Mouse (Mus musculus) 3T3-L1 (cell line): ENCODE measurements around the gene Ndfip2.
A peak's percentile ranks its signal among the peaks of the same experiment; 100 is the strongest.

ENCODE experiments used
- DNase-seq: peaks from one replicate; pipeline ENCODE4 v3.0.0-alpha.2; 2015; ENCODE audit warnings: low read depth, low spot score

Gene Ndfip2

GRCm38 (mm10) chr14:105258379-105259034, at the start of gene Ndfip2:
Gene Ndfip2, plus strand, starts transcription at chr14:105258573.
- peak; percentile 70 for DNase-seq

- DNase-seq, result no peak
These were observed 38.6 kb upstream of the Ndfip2 start for GRCm38 (mm10) chr14:105219525-105220376.

DNA sequence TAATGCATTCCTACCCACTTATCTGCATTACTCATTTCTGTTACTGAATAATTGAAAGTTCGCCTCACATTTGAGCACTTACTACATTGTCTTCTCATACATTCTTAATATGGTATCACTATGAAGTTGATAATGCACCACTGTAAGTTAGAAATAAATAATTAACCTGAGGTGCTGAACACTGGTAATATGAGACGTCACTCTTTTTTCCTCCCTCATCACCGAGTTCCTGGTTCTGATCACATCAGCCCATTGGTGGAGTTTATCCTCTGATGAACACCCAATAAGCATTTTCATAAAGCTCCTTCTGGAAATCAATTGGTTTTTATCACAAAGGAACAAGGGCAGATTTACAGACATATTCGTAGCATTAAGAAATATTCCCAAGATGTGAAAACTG, 36.1 kb upstream of the Ndfip2 start:
- DNase-seq, result no peak

- no peak for DNase-seq
These were observed 32.6 kb upstream of the Ndfip2 start for GRCm38 (mm10) chr14:105225790-105226189.

DNA sequence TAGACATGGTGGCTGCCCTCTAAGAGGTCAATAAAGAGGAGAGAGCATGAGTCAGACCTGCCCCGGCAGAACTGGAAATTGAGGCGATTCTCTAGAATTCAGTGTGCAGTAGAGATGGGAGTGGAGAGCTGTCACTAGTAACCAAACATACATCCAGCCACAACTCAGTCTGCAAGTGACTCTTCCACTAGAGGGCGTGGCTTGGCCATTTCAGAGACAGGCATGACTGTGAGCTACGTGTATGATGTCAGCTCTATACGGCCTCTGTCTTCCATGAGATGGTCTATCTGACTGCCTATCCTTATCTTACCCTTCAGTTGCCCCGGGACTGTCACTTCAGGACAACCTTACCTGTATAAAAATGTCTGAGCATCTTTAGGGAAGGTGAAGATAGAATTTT, 26.0 kb upstream of the Ndfip2 start:
- peak; percentile 63 for DNase-seq

DNA sequence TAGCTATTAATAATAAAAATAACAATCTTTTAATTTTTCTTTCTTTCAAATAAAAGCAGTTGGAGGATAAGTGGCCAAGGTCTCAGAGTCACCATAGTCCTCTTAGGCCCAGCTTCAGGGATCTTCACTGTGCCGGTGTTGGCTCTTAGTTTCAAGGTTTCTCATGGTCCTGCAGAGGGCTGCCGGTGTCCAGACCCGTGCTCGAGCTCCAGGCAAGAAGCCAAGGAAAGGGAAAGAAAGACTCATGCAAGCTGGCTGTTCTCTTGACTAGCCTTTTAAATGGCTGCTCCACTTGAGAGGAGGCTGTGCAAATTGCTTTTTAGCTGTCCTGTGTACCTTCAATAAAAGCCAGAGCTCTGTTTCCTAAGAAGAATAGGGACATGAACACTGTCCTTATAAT, 21.8 kb upstream of the Ndfip2 start:
- peak; percentile 34 for DNase-seq

GRCm38 (mm10) chr14:105237736-105238135, 20.6 kb upstream of the Ndfip2 start:
- no peak for DNase-seq

DNA sequence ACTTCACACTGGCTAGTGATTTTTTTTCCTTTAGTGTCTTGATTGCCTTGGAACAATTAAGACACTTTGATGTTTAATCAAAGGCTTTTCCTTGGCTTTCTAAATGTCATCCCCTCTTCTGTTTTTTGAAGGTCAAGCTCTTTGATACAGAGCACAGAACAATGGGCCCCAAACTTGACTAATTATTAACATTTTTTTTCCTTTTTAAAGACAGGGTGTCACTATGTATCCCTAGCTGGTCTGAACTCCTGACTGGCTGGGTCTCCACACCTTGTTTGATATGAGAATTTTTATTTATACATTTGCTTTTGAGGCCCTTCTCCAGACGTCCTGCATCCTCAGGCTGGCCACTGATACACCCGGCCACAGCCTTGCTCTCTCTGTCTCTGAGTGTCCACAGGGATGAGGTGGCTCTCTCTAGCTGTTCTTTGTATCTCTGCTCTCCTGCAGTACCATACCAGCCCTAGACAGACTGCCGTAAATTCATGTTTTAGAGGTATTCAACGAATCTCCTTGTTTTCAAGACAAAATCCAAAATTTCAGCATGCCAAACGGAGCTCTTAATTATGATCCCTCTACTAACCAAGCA, 19.8 kb upstream of the Ndfip2 start:
- DNase-seq, result no peak

- DNase-seq, result no peak
These were observed 18.3 kb upstream of the Ndfip2 start for GRCm38 (mm10) chr14:105240120-105240519.

DNA sequence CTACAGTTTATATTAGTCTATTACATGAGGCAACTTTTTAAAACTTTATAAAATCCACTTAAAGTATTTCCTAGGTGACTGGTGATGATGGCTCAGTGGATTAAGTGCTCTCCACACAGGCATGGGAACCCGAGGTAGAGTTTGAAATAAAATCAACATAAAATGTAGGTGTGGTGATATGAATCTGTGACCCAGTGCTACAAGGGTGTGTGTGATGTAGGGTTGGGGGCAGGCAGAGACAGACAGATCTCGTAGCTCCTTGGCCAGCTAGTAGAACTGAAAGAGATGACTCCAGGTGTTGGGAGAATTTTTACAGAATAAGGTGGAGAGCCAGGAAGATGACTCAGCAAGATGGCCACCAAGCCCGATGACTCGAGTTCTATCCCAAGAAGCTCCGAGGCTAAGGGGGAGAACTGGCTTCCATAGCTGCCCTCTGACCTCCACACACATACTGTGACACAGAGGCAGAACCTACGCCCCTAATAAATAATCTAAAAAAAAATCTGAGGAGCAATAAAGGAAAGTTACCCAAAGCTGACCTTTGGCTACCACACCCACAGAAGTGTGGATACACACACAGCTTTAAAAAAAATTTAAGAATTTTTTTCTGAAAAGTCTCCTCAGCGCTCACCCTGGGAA, 14.4 kb upstream of the Ndfip2 start:
- DNase-seq, result no peak

DNA sequence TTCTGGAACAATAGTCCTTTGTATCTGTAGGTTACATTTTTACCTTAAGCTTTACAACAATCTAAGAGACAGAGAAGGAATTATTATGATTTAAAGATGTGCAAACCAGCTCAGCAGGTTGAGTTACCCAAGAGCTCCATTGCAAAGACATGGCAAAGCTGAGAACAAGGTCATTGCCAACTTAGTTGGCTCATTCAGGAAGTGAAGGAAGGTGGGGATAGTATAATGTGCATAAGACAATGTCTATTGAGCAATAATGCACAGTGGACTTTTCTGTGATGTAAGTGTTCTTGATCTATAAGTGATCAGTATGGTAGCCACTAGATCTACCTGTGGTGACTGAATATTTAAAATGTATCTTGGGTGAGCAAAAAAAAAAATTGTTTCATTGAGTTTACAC, 7.3 kb upstream of the Ndfip2 start:
- DNase-seq, result no peak

- no peak for DNase-seq
These were observed 5.1 kb upstream of the Ndfip2 start for GRCm38 (mm10) chr14:105253304-105253703.

- DNase-seq, result no peak
These were observed 4.0 kb upstream of the Ndfip2 start for GRCm38 (mm10) chr14:105254401-105254800.

DNA sequence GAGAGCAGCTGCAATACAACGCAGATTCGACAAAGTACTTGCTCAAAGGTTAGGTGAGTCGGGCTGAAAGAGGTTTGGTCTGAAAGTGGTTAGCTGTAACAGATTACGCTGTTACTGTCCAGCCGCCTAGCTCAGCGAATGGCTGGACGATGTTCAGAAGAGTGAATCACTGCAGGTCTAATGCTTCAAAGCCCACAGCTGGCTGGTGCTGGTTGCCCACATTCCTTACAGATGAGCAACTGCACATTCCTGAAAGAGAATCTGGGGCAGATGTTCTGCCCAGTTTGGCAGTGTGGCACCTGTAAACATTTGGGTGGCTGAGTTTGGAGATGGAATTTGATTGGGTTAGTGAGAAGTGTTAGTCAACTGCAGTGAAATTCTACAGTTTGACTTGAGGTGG, 2.8 kb upstream of the Ndfip2 start:
- peak; percentile 88 for DNase-seq

DNA sequence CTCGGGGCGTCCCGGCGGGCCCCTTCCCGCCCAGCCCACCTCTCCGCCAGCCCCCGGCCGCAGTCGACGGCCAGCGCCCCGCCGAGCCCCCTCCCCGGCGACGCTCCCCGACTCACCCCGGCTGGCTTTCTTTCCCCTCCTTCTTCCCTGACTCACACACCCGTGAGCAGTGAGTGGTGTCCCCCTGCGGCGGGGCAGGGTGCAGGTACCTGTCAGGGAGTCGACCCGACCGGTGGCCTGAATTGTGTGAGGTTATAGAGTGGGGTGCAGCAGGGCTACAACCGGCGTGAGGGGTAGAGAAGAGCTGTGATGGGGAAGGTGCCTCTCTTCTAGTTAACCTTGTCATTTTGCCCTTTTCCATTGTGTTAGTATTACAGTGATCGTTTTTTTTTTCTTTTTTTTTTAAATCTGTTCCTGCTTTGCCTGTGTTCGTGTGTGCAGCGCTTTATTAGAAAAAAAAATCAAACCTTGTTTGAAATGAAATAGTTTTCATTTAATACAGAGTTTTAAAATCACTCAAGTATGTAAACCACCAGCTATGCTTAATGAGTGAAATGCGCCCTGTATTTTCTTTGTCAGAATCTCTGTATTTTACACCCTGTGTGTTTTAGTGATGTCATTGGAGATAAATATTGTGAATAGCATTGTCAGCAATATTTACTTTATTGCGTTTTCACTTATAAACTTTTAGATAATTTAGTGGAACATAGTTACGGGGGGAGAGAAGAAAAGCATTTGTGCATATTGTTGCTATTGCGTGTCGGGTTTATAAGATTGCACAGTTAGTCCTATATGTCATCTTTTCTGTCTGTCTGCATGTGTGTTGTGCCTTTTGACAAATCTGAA, 885 bp downstream of the Ndfip2 start:
- peak; percentile 35 for DNase-seq

GRCm38 (mm10) chr14:105262923-105263322, 4.5 kb downstream of the Ndfip2 start:
- no peak for DNase-seq

GRCm38 (mm10) chr14:105267095-105267494, 8.7 kb downstream of the Ndfip2 start:
- no peak for DNase-seq

DNA sequence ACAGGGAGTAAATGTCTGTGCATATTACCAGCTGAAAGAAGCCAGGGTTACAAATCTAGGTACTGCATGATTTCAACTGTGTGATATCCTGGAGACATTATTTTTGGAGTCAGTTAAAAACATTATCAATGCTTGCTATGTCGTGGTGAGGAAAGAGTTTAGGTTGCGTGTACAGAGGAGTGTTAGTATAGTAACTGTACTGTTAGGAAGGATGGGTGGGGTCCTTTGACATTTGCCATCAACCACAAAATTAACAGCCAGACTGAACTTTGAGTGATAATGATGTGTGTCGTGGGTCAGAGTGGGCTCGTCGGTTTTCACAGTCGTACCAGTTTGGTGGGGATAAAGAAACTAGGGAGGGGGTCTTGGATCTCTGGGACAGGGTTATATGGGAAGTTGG, 13.7 kb downstream of the Ndfip2 start:
- DNase-seq, result no peak

- DNase-seq, result no peak
These were observed 14.2 kb downstream of the Ndfip2 start for GRCm38 (mm10) chr14:105272539-105272938.

GRCm38 (mm10) chr14:105275196-105275595, 16.8 kb downstream of the Ndfip2 start:
- peak; percentile 31 for DNase-seq

DNA sequence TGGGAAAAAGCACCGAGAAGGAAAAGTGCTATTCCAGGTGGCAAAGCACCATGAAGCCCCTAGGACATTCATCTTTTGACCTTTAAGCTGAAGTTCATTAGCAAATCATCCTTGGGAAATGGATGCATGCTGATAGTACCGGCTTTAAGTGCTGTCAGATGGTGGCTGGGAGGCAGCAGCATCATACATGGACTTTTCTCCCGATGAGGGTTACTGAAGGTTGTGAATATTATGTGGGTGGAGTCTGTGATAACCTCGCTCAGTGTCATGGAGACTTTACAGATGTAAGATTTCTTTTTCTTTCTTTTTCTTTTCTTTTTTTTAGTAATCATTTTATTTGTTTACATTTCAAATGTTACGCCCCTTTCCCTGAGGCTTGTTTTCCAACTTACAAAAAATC, 18.9 kb downstream of the Ndfip2 start:
- no peak for DNase-seq
